Mouse (Mus musculus): Measurements from ENCODE around the gene Rbck1. TPM values are rescaled to one million over a fixed set of nuclear protein-coding genes. Genes with fewer than 3 reads are reported as not detected.
"Not testable (repeated sequence)": the region's sequence is repeated elsewhere in the genome, so short reads cannot be mapped to it uniquely, and the experiment has no call there.

The Rbck1 gene
- total RNA-seq, 2 experiments from 2014 or later, result 64.2 to 119 TPM

DNA sequence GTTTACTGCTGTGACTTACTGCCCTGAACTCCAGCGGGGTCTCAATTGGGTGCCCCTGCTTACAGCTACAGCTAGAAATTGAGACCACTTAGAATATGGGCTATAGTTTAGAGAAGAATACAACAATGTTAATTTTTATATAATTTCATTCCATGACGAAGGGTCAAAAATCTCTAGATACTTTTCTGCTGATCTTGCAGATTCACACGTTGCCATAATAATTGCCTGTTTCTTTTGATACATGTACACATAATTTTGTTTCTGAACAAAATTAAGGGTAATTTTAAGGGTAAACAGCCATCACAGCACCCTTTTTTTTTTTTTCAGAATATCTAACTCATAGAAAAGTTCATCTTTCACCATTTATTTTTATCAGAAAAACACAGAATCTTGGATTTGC lies 25.3 kb downstream of the Rbck1 start:
- ATAC-seq (replicated peaks; ENCODE audit: poor library complexity, severe bottlenecking), result no peak

DNA sequence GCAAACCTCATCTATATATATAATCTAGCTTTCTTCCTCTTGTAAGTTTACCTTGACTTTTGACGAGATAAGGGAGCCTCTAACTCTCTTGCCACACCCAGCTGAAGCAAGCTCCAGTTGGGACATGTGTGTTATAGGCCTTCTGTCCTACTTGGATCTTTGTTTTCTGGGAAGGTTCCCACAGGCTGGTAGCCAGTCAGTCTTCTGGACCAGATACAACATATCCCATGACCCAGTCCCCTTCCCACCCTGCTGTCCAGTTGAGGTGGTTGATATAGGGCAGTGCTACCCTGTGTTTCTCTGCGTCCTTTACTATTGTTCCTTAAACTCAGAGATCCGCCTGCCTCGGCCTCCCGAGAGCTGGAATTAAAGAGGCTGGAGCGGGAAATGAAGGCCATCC lies 27.0 kb downstream of the Rbck1 start:
- no peak for ATAC-seq (replicated peaks; ENCODE audit: poor library complexity, severe bottlenecking)

DNA sequence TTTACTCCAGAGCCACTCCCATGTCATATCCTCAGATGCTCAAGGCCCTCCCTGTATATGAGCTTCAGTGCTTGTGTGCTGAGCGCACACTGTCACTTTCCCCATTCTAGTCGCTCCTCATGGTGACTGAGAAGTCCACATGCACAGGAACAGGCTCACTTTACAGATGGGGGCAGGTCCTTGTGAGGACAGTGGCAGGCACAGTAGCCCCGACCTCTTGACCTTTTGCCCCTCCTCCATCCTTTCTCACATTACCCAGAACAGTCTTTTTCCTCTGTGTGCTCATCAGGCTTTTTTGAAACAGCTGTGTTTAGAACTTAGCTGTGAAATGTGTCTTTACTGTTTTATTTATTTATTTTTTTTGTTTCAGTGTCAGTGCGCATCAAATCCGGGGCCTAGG lies 28.7 kb downstream of the Rbck1 start:
- no peak for ATAC-seq (replicated peaks; ENCODE audit: poor library complexity, severe bottlenecking)

DNA sequence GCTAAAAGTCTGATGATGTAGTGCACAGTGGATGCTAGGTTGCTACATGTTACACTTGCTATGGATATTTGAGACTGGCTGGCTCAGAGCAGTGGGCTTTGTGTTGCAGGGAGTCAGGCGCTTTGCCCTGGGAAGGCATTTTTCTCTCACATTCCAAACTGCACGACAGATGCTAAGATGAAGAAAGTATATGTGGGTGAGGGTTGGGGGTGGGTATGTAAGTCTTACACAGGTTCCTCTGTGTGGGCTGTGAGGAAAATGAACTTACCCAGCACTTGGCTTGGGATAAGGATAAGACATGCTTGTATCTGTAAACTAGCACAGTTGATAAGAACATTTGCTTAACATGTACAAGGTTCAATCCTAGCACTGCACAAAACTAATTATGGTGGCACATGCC lies 29.6 kb downstream of the Rbck1 start:
- no peak for ATAC-seq (replicated peaks; ENCODE audit: poor library complexity, severe bottlenecking)

DNA sequence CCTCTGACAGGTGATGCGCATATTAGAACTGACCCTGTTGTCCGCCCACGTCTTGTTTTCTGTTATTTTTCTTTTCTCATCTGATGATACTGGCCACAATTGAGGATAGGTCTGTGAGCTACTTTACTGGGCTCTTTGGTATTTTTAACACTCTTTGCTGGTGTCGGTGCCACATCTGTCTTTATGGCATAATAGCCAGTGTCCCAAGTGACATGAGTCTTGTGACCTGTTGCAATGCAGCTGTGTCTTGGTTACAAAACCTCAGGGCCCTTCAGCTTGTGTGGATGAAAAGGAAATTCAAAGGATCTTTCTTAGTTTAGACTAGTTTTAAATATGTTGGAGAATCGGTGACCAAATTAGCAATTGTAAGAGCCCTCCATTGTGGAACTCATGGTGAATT lies 37.9 kb downstream of the Rbck1 start:
- ATAC-seq (replicated peaks; ENCODE audit: poor library complexity, severe bottlenecking), result peak; percentile 70

DNA sequence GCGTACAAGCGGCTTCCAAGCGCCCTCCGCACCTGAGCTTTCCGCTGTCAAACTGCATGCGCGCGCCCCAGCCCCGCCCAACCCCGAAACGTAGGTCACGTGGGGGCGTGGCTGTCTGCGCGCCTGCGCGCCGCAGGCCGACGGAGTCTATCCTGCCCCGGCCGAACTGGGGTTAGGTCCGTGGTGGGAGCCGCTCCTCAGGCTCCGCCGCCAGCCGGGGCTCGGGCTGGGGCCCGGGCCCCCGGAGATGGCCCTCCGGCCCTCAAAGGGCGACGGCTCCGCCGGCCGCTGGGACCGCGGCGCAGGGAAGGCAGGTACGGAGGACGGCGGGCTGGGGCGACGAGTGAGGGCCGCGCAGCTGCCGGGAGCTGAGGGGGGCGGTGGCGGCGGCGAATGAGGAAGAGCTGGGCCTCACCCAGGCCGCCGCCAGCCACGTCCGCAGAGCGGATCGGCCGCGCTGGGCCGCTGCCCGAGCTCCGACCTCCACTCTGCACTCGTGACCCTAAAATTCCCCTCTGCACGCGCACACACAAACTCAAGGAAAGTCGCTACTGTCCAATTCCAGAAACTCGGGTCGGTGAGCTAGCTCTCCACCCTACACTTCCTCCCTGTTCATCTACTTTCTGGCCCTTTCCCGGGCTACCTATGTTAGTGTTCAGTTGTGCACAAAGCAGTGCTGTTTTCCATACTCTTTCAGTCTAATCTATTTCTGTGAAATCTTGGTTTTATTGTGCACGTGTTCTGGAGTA lies 38.6 kb downstream of the Rbck1 start, which contains the start of gene Tbc1d20:
Gene Tbc1d20 (plus strand): TSS at position 102 of the 749 bp plus-strand sequence.
- peak; percentile 72 for ATAC-seq (replicated peaks; ENCODE audit: poor library complexity, severe bottlenecking)

DNA sequence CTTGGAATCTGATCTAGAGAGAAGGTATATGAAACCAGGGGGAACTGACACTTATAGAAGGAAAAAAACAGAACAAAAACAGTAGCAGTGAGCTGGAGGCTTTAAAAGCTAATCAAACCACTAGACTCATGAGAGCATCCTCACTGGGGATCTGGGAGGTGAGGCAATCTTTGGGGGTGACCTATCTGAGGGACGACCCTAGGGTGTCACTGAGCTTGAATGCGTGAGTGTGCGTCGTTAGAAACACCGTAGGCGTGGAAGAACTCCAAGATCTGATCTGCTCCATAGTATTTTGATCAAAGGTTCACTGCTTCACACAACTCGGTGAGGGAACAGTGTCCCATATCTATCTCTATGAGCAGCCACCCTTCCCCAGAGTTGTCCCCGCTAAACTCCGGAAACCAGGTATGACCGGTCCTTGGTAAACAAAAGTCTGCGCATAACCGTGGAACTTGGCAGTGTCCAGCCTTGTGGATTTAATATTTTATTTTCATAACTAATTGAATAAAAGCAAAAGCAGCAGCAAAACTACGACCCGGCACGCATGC lies 39.2 kb downstream of the Rbck1 start:
- peak; percentile 38 for ATAC-seq (replicated peaks; ENCODE audit: poor library complexity, severe bottlenecking)

DNA sequence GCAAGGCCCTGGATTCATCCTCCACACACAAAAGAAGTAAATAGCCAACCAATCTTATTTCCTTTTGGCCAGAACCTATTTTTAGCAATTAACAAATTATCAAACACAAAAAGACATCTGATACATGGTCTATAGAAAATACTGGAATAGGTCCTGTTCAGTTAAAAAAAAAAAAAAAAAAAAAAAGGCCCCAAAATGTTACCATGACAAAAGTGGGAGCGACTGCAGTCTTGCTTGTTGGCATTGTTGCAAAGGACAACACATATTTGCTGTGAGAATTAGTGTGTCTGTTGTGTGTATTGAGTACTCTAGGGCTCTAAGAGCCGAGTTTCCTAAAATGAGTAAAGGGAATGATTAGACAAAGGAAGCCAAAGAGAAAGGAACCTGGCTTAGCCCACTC lies 40.0 kb downstream of the Rbck1 start:
- no peak for ATAC-seq (replicated peaks; ENCODE audit: poor library complexity, severe bottlenecking)

DNA sequence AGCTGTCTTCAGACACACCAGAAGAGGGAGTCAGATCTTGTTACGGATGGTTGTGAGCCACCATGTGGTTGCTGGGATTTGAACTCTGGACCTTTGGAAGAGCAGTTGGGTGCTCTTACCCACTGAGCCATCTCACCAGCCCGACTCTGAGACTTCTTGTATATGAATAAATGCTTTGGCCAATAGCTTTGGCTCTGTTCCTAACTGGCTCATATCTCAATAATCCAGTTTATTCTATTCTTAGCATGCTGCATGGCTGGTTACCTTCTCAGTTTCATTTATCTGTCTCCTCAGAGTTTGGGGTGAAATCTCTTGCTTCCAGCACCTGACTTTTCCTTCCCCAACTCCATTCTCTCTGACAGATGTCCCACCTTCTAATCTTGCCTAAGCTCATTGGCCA lies 42.8 kb downstream of the Rbck1 start:
- not testable (repeated sequence) for ATAC-seq (replicated peaks; ENCODE audit: poor library complexity, severe bottlenecking)

DNA sequence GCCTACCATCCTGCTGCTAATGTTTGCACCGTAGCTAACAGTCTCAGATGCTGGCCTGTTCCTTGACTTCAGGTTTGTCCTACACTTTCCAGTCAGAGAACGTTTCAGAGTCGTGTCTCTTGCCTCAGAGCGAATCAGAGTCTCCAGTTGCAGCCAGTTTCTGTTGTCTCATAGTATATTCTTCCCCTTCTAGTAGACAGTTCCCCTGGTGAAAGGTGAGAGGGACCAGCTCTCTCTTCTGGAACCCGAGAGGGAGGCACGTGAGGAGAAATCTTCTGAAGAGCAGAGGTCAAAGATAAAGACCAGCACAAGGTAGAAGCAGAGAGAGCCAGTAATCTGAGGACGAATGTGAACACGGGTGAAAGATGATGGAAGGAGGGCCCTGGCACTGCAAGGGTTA lies 44.4 kb downstream of the Rbck1 start:
- no peak for ATAC-seq (replicated peaks; ENCODE audit: poor library complexity, severe bottlenecking)

DNA sequence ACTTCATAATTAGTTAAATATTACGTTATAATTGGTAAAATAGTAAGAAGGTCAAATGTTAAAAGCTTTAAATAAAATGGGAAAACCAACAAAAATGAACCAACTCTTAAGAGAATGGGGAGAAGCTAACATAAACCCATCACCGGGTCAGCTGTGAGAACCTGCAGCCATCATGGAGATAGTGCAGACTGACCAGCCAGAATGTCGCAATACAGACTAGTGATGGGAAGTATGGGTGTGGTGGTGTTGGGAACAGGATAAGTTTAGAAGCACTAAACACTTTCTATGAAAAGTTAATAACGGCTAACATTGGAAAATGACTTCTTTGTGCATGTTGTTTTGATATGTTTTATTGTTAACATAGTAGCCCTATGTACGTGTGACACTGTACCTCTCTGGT lies 44.9 kb downstream of the Rbck1 start:
- no peak for ATAC-seq (replicated peaks; ENCODE audit: poor library complexity, severe bottlenecking)

DNA sequence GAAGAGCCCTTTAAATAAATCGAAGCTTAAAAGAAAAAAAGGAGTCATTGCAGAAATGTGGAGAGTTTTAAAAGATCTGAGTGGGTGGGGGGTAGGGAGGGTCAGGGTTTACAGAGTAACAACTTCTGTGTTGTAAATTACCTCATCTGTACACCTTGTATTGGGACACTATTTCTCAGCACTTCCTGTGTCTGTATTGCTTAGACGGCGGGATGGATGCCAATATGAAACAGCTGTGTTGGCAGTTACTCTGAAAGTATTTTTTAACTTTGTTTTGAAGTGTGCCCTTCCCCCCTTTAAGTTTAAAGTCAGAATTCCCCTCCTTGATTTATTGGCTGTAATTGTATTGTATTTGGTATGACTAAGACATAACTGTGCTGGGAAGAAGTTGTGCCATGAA lies 51.0 kb downstream of the Rbck1 start:
- ATAC-seq (replicated peaks; ENCODE audit: poor library complexity, severe bottlenecking), result 0 out of 2 replicates have a peak, but pooled peaks have one; percentile 17

DNA sequence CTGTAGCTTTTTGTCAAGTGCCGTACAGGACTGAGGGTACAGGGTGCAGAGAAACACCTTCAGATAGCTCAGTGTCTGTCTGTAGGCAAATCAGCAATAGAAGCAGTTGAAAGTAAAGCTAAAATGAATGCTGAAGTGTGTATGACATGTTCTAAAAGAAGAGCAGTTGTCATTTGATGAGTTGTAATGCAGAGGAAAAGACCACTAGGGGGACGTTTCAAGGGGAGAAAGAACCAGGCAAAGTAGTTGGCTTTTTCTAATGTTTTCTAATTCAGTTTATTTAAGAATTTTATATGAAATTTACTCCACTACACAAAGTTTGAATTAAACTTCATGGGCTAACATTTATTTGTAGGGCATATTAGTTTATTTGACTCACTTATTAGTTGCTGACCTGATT lies 58.8 kb downstream of the Rbck1 start:
- no peak for ATAC-seq (replicated peaks; ENCODE audit: poor library complexity, severe bottlenecking)

Other genes with a start within 250 kb of the Rbck1 start
- 0.47 and 5.5 TPM in 2 replicates for gene Srxn1, start 227.1 kb downstream of the Rbck1 start, total RNA-seq (2014; fragmentation: Nextera tagmentation)
- 1.3 and 2.0 TPM in 2 replicates for gene Srxn1, start 227.1 kb downstream of the Rbck1 start, total RNA-seq (2017)
- gene Tcf15, start 189.1 kb downstream of the Rbck1 start, total RNA-seq (2014; fragmentation: Nextera tagmentation), result not detected in 2 replicates
- gene Tcf15, start 189.1 kb downstream of the Rbck1 start, total RNA-seq (2017), result not detected in 2 replicates
- 71.6 and 101 TPM in 2 replicates for gene Csnk2a1, start 105.8 kb downstream of the Rbck1 start, total RNA-seq (2014; fragmentation: Nextera tagmentation)
- 82.1 and 104 TPM in 2 replicates for gene Csnk2a1, start 105.8 kb downstream of the Rbck1 start, total RNA-seq (2017)
- gene Tbc1d20, start 38.8 kb downstream of the Rbck1 start, total RNA-seq (2014; fragmentation: Nextera tagmentation), result 26.4 and 28.7 TPM in 2 replicates
- gene Tbc1d20, start 38.8 kb downstream of the Rbck1 start, total RNA-seq (2017), result 18.6 and 18.8 TPM in 2 replicates
- gene Trib3, start 11.4 kb upstream of the Rbck1 start, total RNA-seq (2014; fragmentation: Nextera tagmentation), result not detected in 2 replicates
- gene Trib3, start 11.4 kb upstream of the Rbck1 start, total RNA-seq (2017), result not detected in 2 replicates
- not detected in 2 replicates for gene Nrsn2, start 44.0 kb upstream of the Rbck1 start, total RNA-seq (2014; fragmentation: Nextera tagmentation)
- not detected in 2 replicates for gene Nrsn2, start 44.0 kb upstream of the Rbck1 start, total RNA-seq (2017)
- 8.6 and 10.5 TPM in 2 replicates for gene Sox12, start 65.4 kb upstream of the Rbck1 start, total RNA-seq (2014; fragmentation: Nextera tagmentation)
- 1.5 and 2.4 TPM in 2 replicates for gene Sox12, start 65.4 kb upstream of the Rbck1 start, total RNA-seq (2017)
- 3.7 and 9.4 TPM in 2 replicates for gene Zcchc3, start 82.4 kb upstream of the Rbck1 start, total RNA-seq (2014; fragmentation: Nextera tagmentation)
- gene Zcchc3, start 82.4 kb upstream of the Rbck1 start, total RNA-seq (2017), result 4.8 and 4.9 TPM in 2 replicates
- gene 6820408C15Rik, start 82.9 kb upstream of the Rbck1 start, total RNA-seq (2014; fragmentation: Nextera tagmentation), result 0.75 TPM in 1 of 2 replicates, not detected in the other
- gene 6820408C15Rik, start 82.9 kb upstream of the Rbck1 start, total RNA-seq (2017), result not detected in 2 replicates
- gene Defb23, start 132.0 kb upstream of the Rbck1 start, total RNA-seq (2014; fragmentation: Nextera tagmentation), result not detected in 2 replicates
- not detected in 2 replicates for gene Defb23, start 132.0 kb upstream of the Rbck1 start, total RNA-seq (2017)
- gene Defb20, start 144.4 kb upstream of the Rbck1 start, total RNA-seq (2014; fragmentation: Nextera tagmentation), result not detected in 2 replicates
- not detected in 2 replicates for gene Defb20, start 144.4 kb upstream of the Rbck1 start, total RNA-seq (2017)
- gene Defb22, start 157.5 kb upstream of the Rbck1 start, total RNA-seq (2014; fragmentation: Nextera tagmentation), result not detected in 2 replicates
- not detected in 2 replicates for gene Defb22, start 157.5 kb upstream of the Rbck1 start, total RNA-seq (2017)
- not detected in 2 replicates for gene Defb26, start 179.0 kb upstream of the Rbck1 start, total RNA-seq (2014; fragmentation: Nextera tagmentation)
- not detected in 2 replicates for gene Defb26, start 179.0 kb upstream of the Rbck1 start, total RNA-seq (2017)
- gene Defb28, start 185.6 kb upstream of the Rbck1 start, total RNA-seq (2014; fragmentation: Nextera tagmentation), result not detected in 2 replicates
- gene Defb28, start 185.6 kb upstream of the Rbck1 start, total RNA-seq (2017), result not detected in 2 replicates
- gene Defb29, start 207.4 kb upstream of the Rbck1 start, total RNA-seq (2014; fragmentation: Nextera tagmentation), result not detected in 2 replicates
- gene Defb29, start 207.4 kb upstream of the Rbck1 start, total RNA-seq (2017), result not detected in 2 replicates
- gene Gm17416, start 236.7 kb upstream of the Rbck1 start, total RNA-seq (2014; fragmentation: Nextera tagmentation), result not detected in 2 replicates
- not detected in 2 replicates for gene Gm17416, start 236.7 kb upstream of the Rbck1 start, total RNA-seq (2017)
- not detected in 2 replicates for gene Defb21, start 240.1 kb upstream of the Rbck1 start, total RNA-seq (2014; fragmentation: Nextera tagmentation)
- gene Defb21, start 240.1 kb upstream of the Rbck1 start, total RNA-seq (2017), result not detected in 2 replicates
- gene Defb19, start 247.7 kb upstream of the Rbck1 start, total RNA-seq (2014; fragmentation: Nextera tagmentation), result not detected in 2 replicates
- not detected in 2 replicates for gene Defb19, start 247.7 kb upstream of the Rbck1 start, total RNA-seq (2017)

Measured in granulocyte monocyte progenitor cell, adult 5-6 weeks (primary cell).